Mouse (Mus musculus) urinary bladder, postnatal 14 days (tissue): ENCODE results near the gene Grin1.
A peak's percentile ranks its signal among the peaks of the same experiment; 100 is the strongest.
"Not testable (repeated sequence)": the region's sequence is repeated elsewhere in the genome, so short reads cannot be mapped to it uniquely, and the experiment has no call there.

ENCODE experiments used
- DNase-seq: peaks from one replicate; pipeline ENCODE4 v3.0.0; 2021; ENCODE audit warnings: low spot score

Grin1 gene

DNA sequence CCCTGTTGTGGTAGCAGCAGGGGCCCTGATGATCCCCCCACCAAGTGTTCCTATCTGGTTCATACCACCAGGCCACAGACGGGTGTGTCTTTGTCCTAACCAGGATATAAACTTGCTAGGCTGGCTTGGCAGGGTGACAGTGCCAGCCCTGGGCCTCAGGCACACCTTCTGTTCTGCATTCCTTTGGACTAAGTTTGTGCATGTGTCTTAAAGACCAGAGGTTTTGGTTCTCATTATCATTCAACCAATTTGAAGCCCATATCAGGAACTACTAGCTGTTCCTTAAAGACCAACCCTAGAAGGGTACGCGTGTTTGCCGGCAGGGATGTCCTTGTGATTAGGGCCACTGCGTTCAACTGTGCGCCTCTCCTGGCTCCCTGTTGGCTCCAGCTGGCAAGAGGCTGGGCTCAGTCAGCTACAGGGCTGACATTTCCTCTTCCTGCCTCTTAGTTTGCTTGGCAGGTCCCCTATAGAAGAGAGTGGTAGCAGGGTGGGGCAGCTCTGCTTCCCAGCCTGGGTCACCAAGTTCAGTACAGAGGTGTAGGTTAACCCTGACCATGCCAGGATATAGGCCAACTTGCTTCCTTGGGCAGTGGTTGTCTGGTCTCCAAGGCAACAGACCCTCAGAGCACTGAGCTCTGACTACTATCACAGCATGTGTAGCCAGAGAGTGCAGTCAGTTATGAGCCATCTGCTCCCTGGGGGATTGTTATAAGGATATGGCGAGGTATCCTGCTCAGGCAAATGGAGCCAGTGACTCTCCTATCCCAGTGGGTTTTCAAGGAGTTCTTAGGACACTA lies 31.9 kb downstream of the Grin1 start:
- peak; percentile 90 for DNase-seq

GRCm38 (mm10) chr2:25286314-25286713 lies 32.7 kb downstream of the Grin1 start:
- peak; percentile 47 for DNase-seq

DNA sequence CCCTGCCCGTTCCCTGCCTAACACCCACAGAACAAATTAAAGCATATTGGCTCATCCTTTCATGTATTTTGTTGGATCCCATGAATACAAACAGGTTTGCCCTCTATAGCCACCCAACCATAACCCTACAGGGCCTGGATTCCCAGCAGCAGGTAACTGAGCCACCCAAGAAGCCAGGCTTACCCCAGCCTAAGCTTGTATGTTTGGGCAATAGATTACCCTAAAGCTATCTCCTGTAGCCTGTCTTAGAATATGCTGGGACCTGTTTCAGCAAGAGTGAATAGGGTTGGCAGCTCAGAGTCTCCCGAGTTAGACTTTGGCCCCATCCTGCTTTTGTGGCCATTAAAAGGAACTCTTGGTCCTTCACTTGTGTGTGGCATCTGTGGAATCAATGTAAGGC lies 33.4 kb downstream of the Grin1 start:
- no peak for DNase-seq

- peak; percentile 90 for DNase-seq
Measured at GRCm38 (mm10) chr2:25278928-25279882, 39.8 kb downstream of the Grin1 start.

DNA sequence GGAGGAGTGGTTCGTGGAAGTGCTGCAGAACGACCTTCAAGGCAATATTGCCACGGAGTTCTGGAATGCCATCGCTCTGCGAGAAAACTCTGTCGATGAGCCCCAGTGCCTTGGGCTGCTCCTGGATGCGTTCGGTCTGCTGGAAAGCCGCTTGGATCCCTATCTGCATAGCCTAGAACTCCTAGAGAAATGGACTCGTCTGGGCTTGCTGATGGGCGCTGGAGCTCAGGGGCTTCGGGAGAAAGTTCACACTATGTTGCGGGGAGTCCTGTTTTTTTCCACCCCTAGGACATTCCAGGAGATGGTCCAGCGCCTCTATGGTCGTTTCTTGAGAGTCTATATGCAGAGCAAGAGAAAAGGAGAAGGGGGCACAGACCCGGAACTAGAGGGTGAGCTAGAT lies 46.0 kb downstream of the Grin1 start:
- DNase-seq = no peak

- DNase-seq = no peak
Measured at GRCm38 (mm10) chr2:25272515-25272914, 46.5 kb downstream of the Grin1 start.

GRCm38 (mm10) chr2:25271827-25272511 lies 47.0 kb downstream of the Grin1 start, which contains the start of the genes Ssna1 and Anapc2:
TSS of gene Ssna1 (minus strand) at chr2:25272438.
TSS of gene Anapc2 (plus strand) at chr2:25272478.
- DNase-seq = peak; percentile 98

GRCm38 (mm10) chr2:25267746-25268309 lies 51.2 kb downstream of the Grin1 start:
- DNase-seq = no peak

DNA sequence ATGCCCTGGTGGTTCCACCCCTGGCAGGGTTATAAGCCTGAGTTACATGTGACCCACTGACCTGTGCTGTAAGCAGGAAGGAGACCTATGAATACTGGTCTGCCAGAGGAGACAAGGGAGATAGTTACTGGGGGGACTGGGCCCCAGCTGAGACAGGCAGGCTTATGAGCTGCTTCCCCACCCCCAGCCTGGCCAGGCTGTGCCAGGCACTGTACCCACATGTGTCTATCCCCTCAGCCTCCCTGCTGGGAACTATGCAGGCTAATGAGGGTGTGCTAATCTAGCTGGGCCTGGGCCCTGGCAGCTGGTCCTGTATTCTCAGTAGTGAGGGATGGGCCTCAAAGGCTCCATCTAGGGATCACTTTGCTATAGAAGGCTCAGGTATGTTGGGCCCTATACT lies 51.7 kb downstream of the Grin1 start:
- no peak for DNase-seq

- peak; percentile 46 for DNase-seq
Measured at GRCm38 (mm10) chr2:25266720-25267119, 52.3 kb downstream of the Grin1 start.

- peak; percentile 68 for DNase-seq
Measured at GRCm38 (mm10) chr2:25265897-25266656, 52.9 kb downstream of the Grin1 start.

DNA sequence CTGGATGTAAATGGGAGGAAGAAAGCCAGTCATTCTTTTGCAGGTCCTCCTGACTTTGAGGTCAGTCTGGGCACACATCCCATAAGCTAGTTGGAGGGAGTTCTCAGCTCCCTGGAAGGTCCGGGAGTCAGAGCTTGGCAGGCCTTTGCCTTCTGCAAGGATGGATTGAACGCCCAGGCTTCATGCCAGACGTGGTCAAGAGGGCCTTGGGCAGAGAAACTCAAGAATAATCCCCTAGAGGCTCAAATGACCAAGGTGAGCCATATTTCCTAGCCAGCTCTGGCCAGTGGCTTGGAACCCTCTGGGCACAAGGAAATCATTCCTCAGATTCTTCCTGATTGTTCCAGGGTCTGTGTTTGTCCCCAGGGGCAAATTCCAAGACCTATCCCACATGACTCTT lies 54.1 kb downstream of the Grin1 start:
- no peak for DNase-seq

- DNase-seq = no peak
Measured at GRCm38 (mm10) chr2:25264286-25264660, 54.7 kb downstream of the Grin1 start.

DNA sequence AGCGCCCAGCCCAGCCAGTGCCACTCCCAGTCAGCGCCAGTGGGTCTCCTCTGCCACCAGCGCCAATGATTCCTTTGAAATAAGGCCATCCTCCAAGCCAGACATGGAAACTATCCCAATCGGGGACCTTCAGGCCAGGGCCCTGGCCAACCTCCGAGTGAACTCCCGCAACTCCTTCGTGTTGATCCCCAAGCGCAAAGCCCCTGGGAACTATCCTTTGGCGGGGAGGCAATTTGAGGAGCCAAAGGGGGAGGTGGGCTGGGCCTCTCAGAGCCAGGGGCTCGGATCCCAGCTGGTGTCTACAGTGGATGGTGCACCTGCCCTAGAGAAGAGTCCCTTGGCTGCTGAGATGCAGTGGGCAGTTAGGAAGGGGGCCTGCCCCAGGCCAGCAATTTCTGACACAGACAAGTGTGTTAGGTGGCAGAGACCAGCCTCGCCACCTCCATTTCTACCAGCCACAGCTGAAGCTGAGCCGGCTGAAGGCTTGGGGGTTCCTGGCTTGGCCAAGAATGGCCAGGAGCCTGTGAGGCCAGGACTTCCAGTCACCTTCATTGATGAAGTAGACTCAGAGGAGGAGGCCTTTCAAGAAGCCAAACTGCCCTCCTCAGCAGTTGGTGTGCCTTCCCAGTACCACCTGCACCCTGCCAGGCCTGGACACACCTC lies 55.2 kb downstream of the Grin1 start:
- no peak for DNase-seq

GRCm38 (mm10) chr2:25262795-25263622 lies 56.0 kb downstream of the Grin1 start:
- no peak for DNase-seq

DNA sequence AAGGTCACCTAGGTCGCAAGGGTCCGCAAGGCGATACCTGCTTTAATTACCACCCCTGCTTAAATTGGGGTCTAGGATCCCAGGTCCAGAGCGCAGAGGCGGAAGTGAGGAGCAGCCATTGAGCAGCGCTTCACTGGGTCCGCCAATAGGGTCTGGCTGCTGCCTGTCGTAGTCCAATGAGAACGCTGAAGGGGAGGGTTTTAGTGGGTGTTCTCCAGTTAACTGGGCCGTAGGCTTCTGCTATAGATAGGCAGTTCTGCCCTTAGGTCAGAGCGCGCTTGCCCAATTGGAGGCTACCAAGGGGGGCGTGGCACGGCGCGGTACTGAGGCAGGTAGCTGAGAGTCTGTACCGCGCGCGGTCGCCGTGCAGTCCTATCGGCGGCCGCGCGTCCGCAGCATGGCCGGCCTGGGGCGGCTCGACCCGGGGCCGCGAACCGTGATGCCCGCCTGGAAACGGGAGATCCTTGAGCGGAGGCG lies 56.7 kb downstream of the Grin1 start, which contains the start of gene Tprn:
TSS of gene Tprn (plus strand) at position 328 of the 477 bp plus-strand sequence.
- DNase-seq = peak; percentile 97

GRCm38 (mm10) chr2:25261870-25262269 lies 57.1 kb downstream of the Grin1 start:
- DNase-seq = no peak

DNA sequence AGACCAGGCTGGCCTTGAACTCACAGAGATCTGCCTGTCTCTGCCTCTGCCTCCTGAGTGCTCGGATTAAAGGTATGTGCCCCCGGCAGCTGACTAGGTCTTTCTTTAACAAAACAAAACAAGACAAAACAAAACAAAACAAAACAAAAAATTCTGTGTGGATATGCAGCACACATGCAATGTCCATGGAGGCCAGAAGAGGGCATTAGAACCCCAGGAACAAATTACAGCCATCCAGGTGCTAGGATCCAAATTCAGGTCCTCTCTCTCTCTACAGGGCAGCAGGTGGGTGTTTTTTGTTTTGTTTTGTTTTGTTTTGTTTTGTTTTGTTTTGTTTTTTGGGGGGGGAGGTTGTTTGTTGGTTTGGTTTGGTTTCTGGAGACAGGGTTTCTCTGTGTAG lies 60.1 kb downstream of the Grin1 start:
- no peak for DNase-seq

GRCm38 (mm10) chr2:25257250-25257649 lies 61.7 kb downstream of the Grin1 start:
- not testable (repeated sequence) for DNase-seq
